Mouse (Mus musculus) thymus, postnatal 14 days (tissue): Measurements from ENCODE around the gene Jrkl.

ENCODE experiments used
- DNase-seq: peaks from one replicate; pipeline ENCODE4 v3.0.0; 2021

The Jrkl gene

GRCm38 (mm10) chr9:13245481-13245880, at the start of gene Jrkl:
TSS of gene Jrkl (minus strand) at chr9:13245829.
- peak; percentile 52 for DNase-seq

DNA sequence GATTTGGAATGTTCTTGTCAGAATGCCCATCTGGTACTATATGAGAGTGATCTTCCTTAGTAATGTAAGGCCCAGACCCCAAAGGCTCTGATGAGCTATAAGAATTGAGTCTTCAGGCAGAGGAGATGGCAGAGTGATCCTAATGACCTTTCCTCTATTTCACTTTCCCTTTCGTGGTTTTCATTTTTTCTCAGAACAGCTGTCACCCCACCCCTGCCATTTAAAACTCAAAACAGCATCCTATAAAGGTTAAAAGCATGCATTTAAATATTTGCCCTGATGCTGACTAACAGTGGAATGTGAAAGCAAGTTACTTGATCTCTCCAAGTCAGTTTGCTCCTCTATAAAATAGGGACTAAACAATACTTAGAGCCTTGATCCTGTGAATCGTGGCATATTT, 41.9 kb upstream of the Jrkl start:
- no peak for DNase-seq

DNA sequence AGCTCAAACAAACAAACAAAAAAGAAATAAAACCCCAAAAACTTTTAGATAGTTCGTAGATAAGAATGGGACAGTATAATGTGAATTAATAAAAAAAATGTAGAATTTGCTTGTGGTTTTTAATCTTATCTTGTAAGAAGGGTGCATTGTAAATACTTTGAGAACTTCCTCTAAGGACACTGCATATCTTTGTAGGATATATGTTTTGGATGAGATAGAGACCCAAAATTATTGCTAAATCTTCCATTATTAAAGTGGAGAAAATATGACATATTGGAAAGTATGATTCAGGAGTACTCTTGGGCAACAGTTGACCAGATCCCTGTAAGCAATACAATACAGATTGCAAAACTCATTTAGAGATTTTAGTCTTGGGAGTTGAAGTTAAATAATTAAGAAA, 27.6 kb upstream of the Jrkl start:
- DNase-seq, result no peak

- DNase-seq, result no peak
Observed at GRCm38 (mm10) chr9:13260980-13261379, 15.4 kb upstream of the Jrkl start.

GRCm38 (mm10) chr9:13258173-13258572, 12.5 kb upstream of the Jrkl start:
- DNase-seq, result no peak

DNA sequence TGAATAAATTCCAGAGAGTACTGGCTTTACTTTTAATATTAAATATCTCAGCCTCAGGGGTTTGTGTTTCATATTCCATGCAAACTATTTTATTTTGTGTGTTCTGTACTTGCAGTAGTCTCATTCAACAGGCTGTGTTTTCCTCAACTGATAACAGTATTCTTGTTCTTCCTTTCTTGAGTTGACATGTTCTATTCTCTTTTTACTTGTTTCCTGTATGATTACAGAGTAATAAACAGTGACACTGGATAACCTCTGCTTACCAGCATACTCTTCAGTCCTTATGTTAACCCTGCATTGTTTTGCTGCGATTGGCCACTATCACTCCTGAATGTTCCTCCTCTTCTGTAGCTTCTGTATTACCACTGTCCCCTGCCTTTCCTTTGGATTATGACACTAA, 11.1 kb upstream of the Jrkl start:
- no peak for DNase-seq

DNA sequence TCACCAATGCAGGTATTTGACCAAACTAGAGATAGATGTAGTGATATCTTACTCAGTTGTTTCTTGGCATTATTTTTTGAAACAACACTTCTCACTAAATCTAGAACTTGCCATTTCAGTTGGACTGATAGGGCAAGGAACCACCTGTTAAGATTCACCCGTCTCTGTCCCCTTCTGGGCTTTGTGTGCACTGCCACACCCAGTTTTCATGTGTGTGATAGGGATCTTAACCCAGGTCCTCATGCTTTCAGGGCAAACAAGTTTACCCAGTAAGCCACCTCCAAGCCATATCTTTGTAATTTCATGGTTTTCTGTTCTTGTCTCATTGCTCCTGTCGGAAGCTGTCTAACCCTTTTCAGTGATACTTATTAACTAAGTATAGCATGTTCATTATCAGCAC, 5.6 kb upstream of the Jrkl start:
- DNase-seq, result no peak

DNA sequence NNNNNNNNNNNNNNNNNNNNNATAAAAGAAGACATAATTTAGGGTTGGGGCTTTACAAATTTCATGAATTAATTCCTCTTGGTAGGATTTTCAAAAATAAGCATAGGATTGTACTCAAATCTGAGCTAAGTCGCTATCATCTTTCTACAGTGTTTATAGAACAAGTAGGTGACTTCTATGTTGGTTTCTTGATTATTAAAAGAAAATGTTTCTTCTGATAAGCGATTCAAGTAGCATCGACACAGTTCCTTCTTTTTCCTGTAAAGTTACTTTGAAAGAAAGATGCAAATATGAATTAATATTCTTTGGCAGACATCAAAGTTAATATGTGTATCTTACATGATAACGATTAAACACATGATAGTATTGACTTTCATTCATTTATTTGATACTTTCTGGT, 2.5 kb upstream of the Jrkl start:
- no peak for DNase-seq

- peak; percentile 97 for DNase-seq
Observed at GRCm38 (mm10) chr9:13246815-13247638, 1.4 kb upstream of the Jrkl start, which contains the start of gene Ccdc82. TSS of gene Ccdc82 (plus strand) at chr9:13246955.

GRCm38 (mm10) chr9:13242321-13242720, 3.3 kb downstream of the Jrkl start:
- DNase-seq, result peak; percentile 15

- DNase-seq, result peak; percentile 29
Observed at GRCm38 (mm10) chr9:13231545-13232216, 13.9 kb downstream of the Jrkl start.

- DNase-seq, result no peak
Observed at GRCm38 (mm10) chr9:13230553-13230952, 15.1 kb downstream of the Jrkl start.

DNA sequence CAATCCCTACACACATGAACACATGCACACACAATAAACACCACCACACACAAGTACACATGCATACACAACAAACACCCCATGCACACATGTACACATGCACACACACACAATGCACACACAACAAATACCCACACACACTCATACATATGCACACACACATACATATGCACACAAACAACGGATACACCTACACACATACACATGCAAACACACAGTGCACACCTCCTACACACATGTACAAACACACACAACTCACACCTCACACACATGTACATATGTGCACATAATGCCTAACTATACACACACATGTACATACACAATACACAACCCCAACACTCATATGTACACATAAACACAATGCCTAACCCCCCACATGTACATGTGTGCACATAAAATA, 19.8 kb downstream of the Jrkl start:
- no peak for DNase-seq

GRCm38 (mm10) chr9:13206369-13206768, 39.3 kb downstream of the Jrkl start:
- no peak for DNase-seq

GRCm38 (mm10) chr9:13203681-13204080, 41.9 kb downstream of the Jrkl start:
- DNase-seq, result no peak

DNA sequence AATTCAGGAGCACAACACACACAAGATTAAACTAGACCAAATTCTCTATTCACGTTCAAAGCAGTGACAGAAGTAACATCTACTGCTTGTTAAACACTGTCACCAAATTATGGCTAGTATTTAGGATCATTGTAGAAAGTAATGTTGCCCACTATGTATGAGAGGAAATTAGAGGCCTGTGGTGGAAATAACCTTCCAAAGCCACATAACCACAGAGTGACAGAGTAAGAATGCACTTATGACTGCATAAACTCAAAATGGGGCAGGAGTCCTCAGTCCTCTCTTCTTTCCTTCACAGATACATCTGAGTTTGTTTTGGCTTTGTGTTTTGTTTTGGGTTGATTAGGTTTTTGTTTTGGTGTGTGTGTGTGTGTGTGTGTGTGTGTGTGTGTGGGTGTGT, 42.5 kb downstream of the Jrkl start:
- DNase-seq, result no peak

GRCm38 (mm10) chr9:13200079-13200478, 45.5 kb downstream of the Jrkl start:
- no peak for DNase-seq

DNA sequence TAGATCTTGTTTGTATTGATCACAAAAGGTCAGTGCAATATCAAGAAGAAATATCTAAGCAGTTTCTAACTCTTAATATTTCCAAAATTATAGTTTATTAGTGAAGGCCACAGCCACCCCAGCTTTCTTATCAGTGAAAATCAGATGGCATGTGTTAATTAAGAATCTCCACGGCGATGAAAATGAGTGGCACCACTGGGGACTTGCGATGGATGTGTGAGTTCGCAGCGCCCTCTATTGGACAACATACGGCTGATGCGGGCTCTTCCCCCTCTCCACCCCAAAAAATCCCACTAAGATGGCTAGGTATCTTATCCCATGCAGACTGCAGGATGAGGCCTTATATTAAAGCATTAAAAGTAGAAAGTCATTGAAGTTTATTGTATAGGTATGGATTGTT, 49.9 kb downstream of the Jrkl start:
- peak; percentile 28 for DNase-seq

DNA sequence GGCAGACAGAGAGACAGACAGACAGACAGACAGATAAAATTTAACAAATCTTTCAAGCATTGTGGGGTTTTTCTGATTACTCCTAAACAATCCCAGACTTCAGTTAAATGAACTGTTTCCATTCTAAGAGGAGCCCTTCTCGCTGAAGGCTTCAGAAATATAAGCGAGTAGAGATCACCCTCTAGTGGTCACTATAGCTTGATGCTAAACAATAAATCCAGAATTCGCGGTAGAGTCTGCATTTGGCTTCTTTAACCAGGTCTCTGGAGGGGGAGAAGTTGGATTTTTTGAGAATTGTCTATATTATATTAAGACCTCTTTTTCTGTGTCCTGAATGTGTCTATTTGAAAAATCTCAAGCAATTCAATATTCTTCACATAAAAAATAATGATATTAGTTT, 50.4 kb downstream of the Jrkl start:
- peak; percentile 4 for DNase-seq

- DNase-seq, result no peak
Observed at GRCm38 (mm10) chr9:13194619-13195018, 51.0 kb downstream of the Jrkl start.
